Mouse (Mus musculus) ES-Bruce4 (cell line): ENCODE data around the gene Kirrel3.

Experiments used
- CTCF ChIP-seq: IDR thresholded peaks from one replicate; pipeline ENCODE4 v1.8.1; 2011; ENCODE audit warnings: low read depth, low read length
- EP300 ChIP-seq: IDR thresholded peaks from 2 replicates; pipeline ENCODE4 v1.6.1; 2011; ENCODE audit warnings: low read depth, low read length; ENCODE audit not compliant: insufficient read depth
- POLR2A ChIP-seq: IDR thresholded peaks from one replicate; pipeline ENCODE4 v1.8.1; 2011; ENCODE audit warnings: low read length; ENCODE audit not compliant: insufficient read depth

DNA sequence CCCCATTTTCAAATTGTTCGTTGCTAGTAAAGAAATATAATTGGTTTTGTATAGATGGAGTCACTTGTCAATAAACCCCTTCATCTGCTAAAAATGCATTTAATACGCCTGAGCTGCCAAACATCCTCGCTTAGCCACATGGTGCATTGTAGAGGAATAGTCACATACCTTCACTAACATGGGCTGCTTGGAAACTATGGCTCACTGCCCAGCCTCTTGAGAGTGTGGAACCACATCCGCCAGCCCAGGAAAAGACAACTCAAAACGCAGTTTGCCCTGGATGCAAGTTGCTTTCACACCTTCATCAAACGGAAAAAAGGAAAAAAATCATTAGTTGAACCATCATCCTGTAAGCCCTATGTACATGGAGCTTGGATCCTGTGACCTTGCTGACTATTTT lies 472.0 kb downstream of the Kirrel3 start:
- TF ChIP-seq EP300 (no peak), CTCF (no peak), POLR2A (no peak)
